Mouse (Mus musculus): ENCODE results near the gene Snai3. TPM values are rescaled to one million over a fixed set of nuclear protein-coding genes. Genes with fewer than 3 reads are reported as not detected.

Gene Snai3
- polyA plus RNA-seq, 1 experiment from 2014 or later = not detected

- no peaks in the 10 kb centered on the region for H3K27me3 ChIP-seq (ENCODE audit: control insufficient read depth, insufficient read depth, low read depth, low read length)
- WGBS = 93% methylated on average over 13 of the region's 13 CpGs
- H3K27ac ChIP-seq (ENCODE audit: low read length) = no peak overlapping the region
- no peaks in the 10 kb centered on the region for H3K9me3 ChIP-seq (replicated peaks; ENCODE audit: control insufficient read depth, low read length, poor library complexity, severe bottlenecking)
- peaks cover 39% of the 10 kb centered on the region for H3K36me3 ChIP-seq (ENCODE audit: control insufficient read depth, insufficient read depth, low read length)
- H3K9ac ChIP-seq (ENCODE audit: low read depth, low read length) = no peak overlapping the region
- ATAC-seq = no peak
- peaks cover 12% of the 10 kb centered on the region for H3K4me1 ChIP-seq (ENCODE audit: control insufficient read depth, insufficient read depth, low read length)
- H3K4me2 ChIP-seq (ENCODE audit: low read length) = no peak overlapping the region
- no peak overlapping the region for H3K4me3 ChIP-seq (ENCODE audit: low read depth, low read length)
These were observed 22.7 kb downstream of the Snai3 start for GRCm38 (mm10) chr8:122437708-122438331.

GRCm38 (mm10) chr8:122436586-122437125 is 23.9 kb downstream of the Snai3 start:
- H3K36me3 ChIP-seq (ENCODE audit: control insufficient read depth, insufficient read depth, low read length) = peaks cover 39% of the 10 kb centered on the region
- no peak for ATAC-seq

GRCm38 (mm10) chr8:122436146-122436545 is 24.4 kb downstream of the Snai3 start:
- H3K36me3 ChIP-seq (ENCODE audit: control insufficient read depth, insufficient read depth, low read length) = peaks cover 39% of the 10 kb centered on the region
- 97% methylated on average over 9 of the region's 9 CpGs for WGBS
- no peak for ATAC-seq

More at GRCm38 (mm10) chr8:122436586-122437125, 23.9 kb downstream of the Snai3 start:
- Histone ChIP-seq H3K27me3 (ENCODE audit: control insufficient read depth, insufficient read depth, low read depth, low read length) (no peaks in the 10 kb centered on the region), H3K27ac (ENCODE audit: low read length) (no peak overlapping the region), H3K9me3 (replicated peaks; ENCODE audit: control insufficient read depth, low read length, poor library complexity, severe bottlenecking) (no peaks in the 10 kb centered on the region), H3K4me2 (ENCODE audit: low read length) (no peak overlapping the region), H3K9ac (ENCODE audit: low read depth, low read length) (no peak overlapping the region), H3K4me1 (ENCODE audit: control insufficient read depth, insufficient read depth, low read length) (peaks cover 8% of the 10 kb centered on the region), H3K4me3 (ENCODE audit: low read depth, low read length) (no peak overlapping the region)
- 91% methylated on average over 20 of the region's 20 CpGs for WGBS

GRCm38 (mm10) chr8:122435375-122435774 is 25.2 kb downstream of the Snai3 start:
- Histone ChIP-seq H3K9ac (ENCODE audit: low read depth, low read length) (no peak overlapping the region), H3K4me3 (ENCODE audit: low read depth, low read length) (no peak overlapping the region), H3K27ac (ENCODE audit: low read length) (no peak overlapping the region), H3K27me3 (ENCODE audit: control insufficient read depth, insufficient read depth, low read depth, low read length) (no peaks in the 10 kb centered on the region), H3K4me2 (ENCODE audit: low read length) (no peak overlapping the region), H3K36me3 (ENCODE audit: control insufficient read depth, insufficient read depth, low read length) (peaks cover 39% of the 10 kb centered on the region), H3K9me3 (replicated peaks; ENCODE audit: control insufficient read depth, low read length, poor library complexity, severe bottlenecking) (no peaks in the 10 kb centered on the region), H3K4me1 (ENCODE audit: control insufficient read depth, insufficient read depth, low read length) (peaks cover 5% of the 10 kb centered on the region)
- 89% methylated on average over 6 of the region's 6 CpGs for WGBS
- no peak for ATAC-seq

More at GRCm38 (mm10) chr8:122436146-122436545, 24.4 kb downstream of the Snai3 start:
- peaks cover 5% of the 10 kb centered on the region for H3K4me1 ChIP-seq (ENCODE audit: control insufficient read depth, insufficient read depth, low read length)
- H3K4me3 ChIP-seq (ENCODE audit: low read depth, low read length) = no peak overlapping the region
- no peak overlapping the region for H3K27ac ChIP-seq (ENCODE audit: low read length)
- no peak overlapping the region for H3K4me2 ChIP-seq (ENCODE audit: low read length)
- H3K27me3 ChIP-seq (ENCODE audit: control insufficient read depth, insufficient read depth, low read depth, low read length) = no peaks in the 10 kb centered on the region
- H3K9ac ChIP-seq (ENCODE audit: low read depth, low read length) = no peak overlapping the region
- no peaks in the 10 kb centered on the region for H3K9me3 ChIP-seq (replicated peaks; ENCODE audit: control insufficient read depth, low read length, poor library complexity, severe bottlenecking)

- WGBS = 70% methylated on average over 11 of the region's 11 CpGs
- no peak overlapping the region for H3K4me2 ChIP-seq (ENCODE audit: low read length)
- H3K27ac ChIP-seq (ENCODE audit: low read length) = no peak overlapping the region
- no peak overlapping the region for H3K4me3 ChIP-seq (ENCODE audit: low read depth, low read length)
- peaks cover 5% of the 10 kb centered on the region for H3K4me1 ChIP-seq (ENCODE audit: control insufficient read depth, insufficient read depth, low read length)
- no peak overlapping the region for H3K9ac ChIP-seq (ENCODE audit: low read depth, low read length)
- H3K36me3 ChIP-seq (ENCODE audit: control insufficient read depth, insufficient read depth, low read length) = peaks cover 37% of the 10 kb centered on the region
- no peaks in the 10 kb centered on the region for H3K9me3 ChIP-seq (replicated peaks; ENCODE audit: control insufficient read depth, low read length, poor library complexity, severe bottlenecking)
- no peaks in the 10 kb centered on the region for H3K27me3 ChIP-seq (ENCODE audit: control insufficient read depth, insufficient read depth, low read depth, low read length)
- ATAC-seq = peak; percentile 36; the same call in 1 of the 2 replicates
These were observed 27.1 kb downstream of the Snai3 start for GRCm38 (mm10) chr8:122433269-122433905.

GRCm38 (mm10) chr8:122432443-122433268 is 27.9 kb downstream of the Snai3 start, which contains the start of gene Cyba:
TSS of gene Cyba (minus strand) at chr8:122432930.
- no peak within 1 kb of the TSS for H3K27ac ChIP-seq (ENCODE audit: low read length)
- peak; percentile 77 for ATAC-seq
- H3K4me1 ChIP-seq (ENCODE audit: control insufficient read depth, insufficient read depth, low read length) = peaks cover 5% of the 10 kb centered on the region
- H3K36me3 ChIP-seq (ENCODE audit: control insufficient read depth, insufficient read depth, low read length) = peaks cover 35% of the 10 kb centered on the region
- peak within 1 kb of the TSS; percentile 3; the same call in 1 of the 2 replicates for H3K9ac ChIP-seq (ENCODE audit: low read depth, low read length)
- H3K4me2 ChIP-seq (ENCODE audit: low read length) = peak within 1 kb of the TSS; percentile 38
- no peaks in the 10 kb centered on the region for H3K27me3 ChIP-seq (ENCODE audit: control insufficient read depth, insufficient read depth, low read depth, low read length)
- no peaks in the 10 kb centered on the region for H3K9me3 ChIP-seq (replicated peaks; ENCODE audit: control insufficient read depth, low read length, poor library complexity, severe bottlenecking)
- WGBS = 6% methylated on average over 42 of the region's 45 CpGs
- H3K4me3 ChIP-seq (ENCODE audit: low read depth, low read length) = peak within 1 kb of the TSS; percentile 28

- Histone ChIP-seq H3K4me3 (ENCODE audit: low read depth, low read length) (peak overlapping the region; percentile 28), H3K36me3 (ENCODE audit: control insufficient read depth, insufficient read depth, low read length) (peaks cover 28% of the 10 kb centered on the region), H3K9ac (ENCODE audit: low read depth, low read length) (peak overlapping the region; percentile 3; the same call in 1 of the 2 replicates), H3K4me2 (ENCODE audit: low read length) (peak overlapping the region; percentile 38), H3K9me3 (replicated peaks; ENCODE audit: control insufficient read depth, low read length, poor library complexity, severe bottlenecking) (no peaks in the 10 kb centered on the region), H3K27ac (ENCODE audit: low read length) (no peak overlapping the region), H3K4me1 (ENCODE audit: control insufficient read depth, insufficient read depth, low read length) (peaks cover 5% of the 10 kb centered on the region), H3K27me3 (ENCODE audit: control insufficient read depth, insufficient read depth, low read depth, low read length) (no peaks in the 10 kb centered on the region)
- WGBS = 40% methylated on average over 18 of the region's 18 CpGs
- no peak for ATAC-seq
These were observed 28.7 kb downstream of the Snai3 start for GRCm38 (mm10) chr8:122431694-122432442.

- ATAC-seq = no peak
- Histone ChIP-seq H3K9ac (ENCODE audit: low read depth, low read length) (no peak overlapping the region), H3K27ac (ENCODE audit: low read length) (no peak overlapping the region), H3K4me1 (ENCODE audit: control insufficient read depth, insufficient read depth, low read length) (peaks cover 5% of the 10 kb centered on the region), H3K36me3 (ENCODE audit: control insufficient read depth, insufficient read depth, low read length) (peaks cover 19% of the 10 kb centered on the region), H3K4me2 (ENCODE audit: low read length) (no peak overlapping the region), H3K4me3 (ENCODE audit: low read depth, low read length) (no peak overlapping the region), H3K9me3 (replicated peaks; ENCODE audit: control insufficient read depth, low read length, poor library complexity, severe bottlenecking) (no peaks in the 10 kb centered on the region), H3K27me3 (ENCODE audit: control insufficient read depth, insufficient read depth, low read depth, low read length) (no peaks in the 10 kb centered on the region)
- 82% methylated on average over 3 of the region's 3 CpGs for WGBS
These were observed 29.9 kb downstream of the Snai3 start for GRCm38 (mm10) chr8:122430646-122431045.
